Mouse (Mus musculus) lung, embryonic 14.5 days (tissue): ENCODE data around the gene Snrpd3. TPM values are rescaled to one million over a fixed set of nuclear protein-coding genes. Genes with fewer than 3 reads are reported as not detected.

Experiments
- ATAC-seq: fragments of 200-750 bp; cut with Nextera tagmentation; 2 replicates; pipeline ENCODE4 v1.8.0; 2017; ENCODE audit warnings: mild to moderate bottlenecking, moderate TSS enrichment, moderate library complexity; ENCODE audit not compliant: insufficient read depth
- DNase-seq: peaks from one replicate; pipeline ENCODE4 v3.0.0-alpha.2; 2015
- H3K27ac ChIP-seq: fragments of 300-500 bp; sonication (generic); 2 replicates; pipeline ENCODE4 v1.5.1; 2014; ENCODE audit warnings: low read depth, mild to moderate bottlenecking, moderate library complexity
- H3K27me3 ChIP-seq: fragments of 300-500 bp; sonication (generic); 2 replicates; pipeline ENCODE4 v1.6.1; 2014; ENCODE audit warnings: low read length, control low read depth; ENCODE audit not compliant: insufficient read depth
- H3K36me3 ChIP-seq: fragments of 300-500 bp; sonication (generic); 2 replicates; pipeline ENCODE4 v1.6.1; 2014; ENCODE audit warnings: control low read depth; ENCODE audit not compliant: insufficient read depth
- H3K4me1 ChIP-seq: fragments of 300-500 bp; sonication (generic); 2 replicates; pipeline ENCODE4 v1.6.1; 2014; ENCODE audit warnings: antibody characterized with exemption, control low read depth; ENCODE audit not compliant: insufficient read depth
- H3K4me2 ChIP-seq: fragments of 300-500 bp; sonication (generic); 2 replicates; pipeline ENCODE4 v1.6.1; 2014; ENCODE audit warnings: mild to moderate bottlenecking
- H3K4me3 ChIP-seq: fragments of 300-500 bp; sonication (generic); 2 replicates; pipeline ENCODE4 v1.5.1; 2014; ENCODE audit warnings: low read depth, low read length
- H3K9ac ChIP-seq: fragments of 300-500 bp; sonication (generic); 2 replicates; pipeline ENCODE4 v1.6.1; 2014
- H3K9me3 ChIP-seq: fragments of 300-500 bp; sonication (generic); 2 replicates; pipeline ENCODE4 v1.6.1; 2016; ENCODE audit warnings: low read depth, low read length, control low read depth
- CTCF ChIP-seq: IDR thresholded peaks from 2 replicates; pipeline ENCODE4 v1.5.1; 2016; ENCODE audit warnings: antibody characterized with exemption, low read depth
- WGBS: fragments of 180-500 bp; shearing (Covaris S2); extraction: QIAGEN DNeasy Blood & Tissue Kit; methylation state at CpG from one replicate; pipeline ENCODE4 v1.1.7; 2014; 5-methylcytosine and 5-hydroxymethylcytosine counted together
- polyA plus RNA-seq: library from polyadenylated mRNA; unstranded; fragments of >200 nt; fragmentation: Nextera tagmentation; extraction: Ambion mirVana; gene quantifications from 2 replicates; pipeline ENCODE4 v1.2.1, GENCODE M21; 2014

The Snrpd3 gene
- polyA plus RNA-seq, 1 experiment from 2014 or later = 202 TPM

- no peak overlapping the region for H3K4me2 ChIP-seq
- no peak overlapping the region for H3K27ac ChIP-seq
- H3K9ac ChIP-seq = no peak overlapping the region
- no peaks in the 10 kb centered on the region for H3K4me1 ChIP-seq
- H3K36me3 ChIP-seq = peaks cover 67% of the 10 kb centered on the region
- no peak overlapping the region for H3K4me3 ChIP-seq
- no peaks in the 10 kb centered on the region for H3K27me3 ChIP-seq
- no peaks in the 10 kb centered on the region for H3K9me3 ChIP-seq
- ATAC-seq (no peak), DNase-seq (no peak)
- TF ChIP-seq CTCF = no peak
- WGBS = 92% methylated on average over 8 of the region's 8 CpGs
Measured at GRCm38 (mm10) chr10:75534216-75534615, 16.9 kb downstream of the Snrpd3 start.

GRCm38 (mm10) chr10:75534934-75535333 lies 17.6 kb downstream of the Snrpd3 start:
- Histone ChIP-seq H3K9ac (no peak overlapping the region), H3K36me3 (peaks cover 61% of the 10 kb centered on the region), H3K27me3 (no peaks in the 10 kb centered on the region), H3K4me2 (no peak overlapping the region), H3K27ac (no peak overlapping the region), H3K4me1 (no peaks in the 10 kb centered on the region), H3K4me3 (no peak overlapping the region), H3K9me3 (no peaks in the 10 kb centered on the region)
- TF ChIP-seq CTCF = no peak
- ATAC-seq = no peak
- 77% methylated on average over 8 of the region's 8 CpGs for WGBS
- no peak for DNase-seq

GRCm38 (mm10) chr10:75535423-75535822 lies 18.1 kb downstream of the Snrpd3 start:
- Histone ChIP-seq H3K4me1 (no peaks in the 10 kb centered on the region), H3K4me3 (no peak overlapping the region), H3K9me3 (no peaks in the 10 kb centered on the region), H3K27me3 (no peaks in the 10 kb centered on the region), H3K27ac (no peak overlapping the region), H3K4me2 (no peak overlapping the region), H3K36me3 (peaks cover 56% of the 10 kb centered on the region), H3K9ac (no peak overlapping the region)
- no peak for ATAC-seq
- TF ChIP-seq CTCF = no peak
- 67% methylated on average over 2 of the region's 2 CpGs for WGBS
- DNase-seq = peak; percentile 19

GRCm38 (mm10) chr10:75536123-75536522 lies 18.8 kb downstream of the Snrpd3 start:
- H3K4me2 ChIP-seq = no peak overlapping the region
- no peak overlapping the region for H3K4me3 ChIP-seq
- peaks cover 49% of the 10 kb centered on the region for H3K36me3 ChIP-seq
- no peak for ATAC-seq
- DNase-seq = no peak
- no peaks in the 10 kb centered on the region for H3K27me3 ChIP-seq
- 86% methylated on average over 5 of the region's 5 CpGs for WGBS
- no peaks in the 10 kb centered on the region for H3K9me3 ChIP-seq
- no peak overlapping the region for H3K27ac ChIP-seq
- no peaks in the 10 kb centered on the region for H3K4me1 ChIP-seq
- no peak for TF ChIP-seq CTCF
- H3K9ac ChIP-seq = no peak overlapping the region

- 67% methylated on average over 7 of the region's 7 CpGs for WGBS
- no peak overlapping the region for H3K9ac ChIP-seq
- H3K4me2 ChIP-seq = no peak overlapping the region
Measured at GRCm38 (mm10) chr10:75547901-75548300, 30.6 kb downstream of the Snrpd3 start.

GRCm38 (mm10) chr10:75548486-75548885 lies 31.1 kb downstream of the Snrpd3 start:
- peak; percentile 17 for DNase-seq
- ATAC-seq = no peak
- H3K27me3 ChIP-seq = no peaks in the 10 kb centered on the region
- H3K4me2 ChIP-seq = no peak overlapping the region
- H3K36me3 ChIP-seq = no peaks in the 10 kb centered on the region
- no peak overlapping the region for H3K4me3 ChIP-seq
- no peak for TF ChIP-seq CTCF
- no peak overlapping the region for H3K9ac ChIP-seq
- H3K9me3 ChIP-seq = peaks cover 4% of the 10 kb centered on the region; the same call in 1 of the 2 replicates
- no peak overlapping the region for H3K27ac ChIP-seq
- H3K4me1 ChIP-seq = 0 out of 2 replicates have a peak, but pooled peaks cover 12% of the 10 kb centered on the region
- WGBS = 37% methylated on average over 14 of the region's 14 CpGs

More at GRCm38 (mm10) chr10:75547901-75548300, 30.6 kb downstream of the Snrpd3 start:
- Histone ChIP-seq H3K4me1 (0 out of 2 replicates have a peak, but pooled peaks cover 11% of the 10 kb centered on the region), H3K4me3 (no peak overlapping the region), H3K36me3 (no peaks in the 10 kb centered on the region), H3K9me3 (peaks cover 4% of the 10 kb centered on the region; the same call in 1 of the 2 replicates), H3K27me3 (no peaks in the 10 kb centered on the region), H3K27ac (no peak overlapping the region)
- no peak for ATAC-seq
- no peak for TF ChIP-seq CTCF
- DNase-seq = no peak

- no peak for TF ChIP-seq CTCF
- Histone ChIP-seq H3K9ac (no peak overlapping the region), H3K9me3 (peaks cover 4% of the 10 kb centered on the region; the same call in 1 of the 2 replicates), H3K4me1 (0 out of 2 replicates have a peak, but pooled peaks cover 12% of the 10 kb centered on the region), H3K4me2 (no peak overlapping the region), H3K4me3 (no peak overlapping the region), H3K27me3 (no peaks in the 10 kb centered on the region), H3K27ac (no peak overlapping the region), H3K36me3 (no peaks in the 10 kb centered on the region)
- DNase-seq = no peak
- no peak for ATAC-seq
- 59% methylated on average over 7 of the region's 7 CpGs for WGBS
Measured at GRCm38 (mm10) chr10:75549886-75550285, 32.5 kb downstream of the Snrpd3 start.

- no peak overlapping the region for H3K9ac ChIP-seq
- DNase-seq = peak; percentile 73
- peak; percentile 49 for TF ChIP-seq CTCF
- H3K27me3 ChIP-seq = no peaks in the 10 kb centered on the region
- peaks cover 14% of the 10 kb centered on the region; the same call in 1 of the 2 replicates for H3K4me1 ChIP-seq
- H3K4me3 ChIP-seq = no peak overlapping the region
- H3K9me3 ChIP-seq = no peaks in the 10 kb centered on the region
- no peaks in the 10 kb centered on the region for H3K36me3 ChIP-seq
- peak overlapping the region; percentile 27; the same call in 1 of the 2 replicates for H3K4me2 ChIP-seq
- 16% methylated on average over 12 of the region's 12 CpGs for WGBS
- no peak overlapping the region for H3K27ac ChIP-seq
- ATAC-seq = peak; percentile 59
Measured at GRCm38 (mm10) chr10:75551175-75551574, 33.8 kb downstream of the Snrpd3 start.
